Mouse (Mus musculus): ENCODE results near the gene Syt8.

Syt8 gene

DNA sequence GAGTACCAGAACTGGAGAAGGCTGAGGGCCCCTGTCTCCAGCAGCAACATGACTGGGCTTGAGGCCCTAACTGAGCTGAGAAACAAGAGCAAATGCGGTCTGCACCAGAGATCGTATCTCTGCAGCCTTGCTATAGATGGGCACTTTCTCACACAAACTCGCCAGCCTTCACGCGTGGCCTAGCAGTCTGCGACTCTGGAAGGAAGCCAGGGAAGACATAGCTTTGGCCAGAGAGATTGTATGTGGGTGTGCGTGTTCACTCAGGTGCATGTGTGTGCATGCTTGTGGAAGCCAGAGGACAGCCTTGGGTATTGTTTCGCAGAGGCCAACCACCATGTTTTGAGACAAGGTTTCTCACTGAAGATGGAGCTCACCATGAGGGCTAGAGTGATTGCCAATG lies 26.0 kb upstream of the Syt8 start:
- no peak for DNase-seq (ENCODE audit: low read depth)

DNA sequence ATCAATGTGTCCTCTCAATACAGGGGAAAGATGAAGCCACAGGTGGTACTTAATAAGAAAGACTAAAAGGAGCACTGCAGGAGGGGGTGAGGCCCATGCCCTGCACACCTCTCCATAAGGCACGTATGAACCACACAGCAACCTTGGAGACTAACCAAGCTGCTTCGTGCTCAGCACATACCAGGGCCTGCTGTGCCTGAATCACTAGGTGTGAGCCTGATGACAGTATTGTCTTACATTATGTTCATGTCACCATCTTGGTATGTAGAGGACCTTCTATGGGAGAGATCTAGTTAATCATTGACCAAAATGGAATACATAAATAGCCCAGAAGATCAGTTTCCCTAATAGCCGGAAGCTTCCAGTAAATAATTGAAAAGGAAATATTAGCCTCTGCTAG lies 25.0 kb upstream of the Syt8 start:
- no peak for DNase-seq (ENCODE audit: low read depth)

DNA sequence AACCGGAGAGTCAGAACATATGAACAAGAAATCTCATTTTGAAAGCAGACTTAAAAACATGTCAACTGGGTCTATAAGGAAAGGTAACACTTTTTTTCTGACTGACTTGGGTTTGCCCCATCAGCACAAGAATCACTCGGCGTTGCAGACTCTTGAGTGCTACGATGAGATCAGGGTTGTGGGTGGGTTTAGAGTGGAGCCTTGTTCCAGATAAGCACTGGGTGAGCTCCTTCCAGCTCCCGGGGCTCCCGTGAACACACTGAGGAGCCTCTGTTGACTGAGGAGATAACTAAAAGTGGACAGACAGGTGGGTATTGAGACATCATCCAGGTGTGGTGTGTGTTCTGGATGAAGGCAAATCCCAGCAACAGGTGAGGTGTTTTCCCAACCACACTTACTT lies 21.4 kb upstream of the Syt8 start:
- no peak for DNase-seq (ENCODE audit: low read depth)

DNA sequence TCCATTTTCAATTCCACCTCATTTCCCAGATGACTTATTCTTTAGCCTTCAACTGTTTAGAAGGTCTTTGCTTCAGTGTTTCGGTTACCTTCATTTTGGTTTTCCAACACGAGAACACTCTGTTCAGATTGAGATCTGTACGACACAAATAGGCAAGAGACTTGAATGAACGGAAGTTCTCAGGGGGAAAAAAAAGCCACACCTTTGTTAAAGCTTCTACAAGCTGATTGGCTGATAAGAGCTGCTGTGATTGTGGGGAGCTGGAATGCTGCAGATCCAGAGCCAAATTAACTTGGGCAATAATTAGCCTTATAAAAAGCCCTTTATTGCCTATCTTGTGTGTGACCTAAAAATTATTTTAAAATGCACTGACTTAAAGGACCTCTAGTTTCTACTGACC lies 19.3 kb upstream of the Syt8 start:
- DNase-seq (ENCODE audit: low read depth) = no peak

DNA sequence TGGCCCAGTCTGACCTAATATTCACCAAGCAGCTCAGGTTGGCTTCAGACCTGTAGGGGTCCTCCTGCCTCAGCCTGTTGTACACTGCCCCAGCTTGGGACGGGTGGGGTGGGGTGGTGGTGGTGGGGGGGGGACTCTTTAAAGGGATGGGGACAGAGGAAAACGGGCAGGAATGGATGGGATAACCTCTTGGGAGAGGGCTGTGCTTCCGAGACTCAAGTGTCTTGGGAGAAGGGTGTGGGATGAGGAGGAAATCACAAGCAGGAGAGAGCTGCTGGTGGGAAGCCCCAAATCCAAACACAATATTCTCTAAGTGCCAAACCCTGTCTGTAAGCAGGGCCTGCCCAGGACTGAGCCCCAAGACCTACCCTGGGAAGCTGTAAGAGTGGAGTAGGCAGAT lies 18.4 kb upstream of the Syt8 start:
- no peak for DNase-seq (ENCODE audit: low read depth)

DNA sequence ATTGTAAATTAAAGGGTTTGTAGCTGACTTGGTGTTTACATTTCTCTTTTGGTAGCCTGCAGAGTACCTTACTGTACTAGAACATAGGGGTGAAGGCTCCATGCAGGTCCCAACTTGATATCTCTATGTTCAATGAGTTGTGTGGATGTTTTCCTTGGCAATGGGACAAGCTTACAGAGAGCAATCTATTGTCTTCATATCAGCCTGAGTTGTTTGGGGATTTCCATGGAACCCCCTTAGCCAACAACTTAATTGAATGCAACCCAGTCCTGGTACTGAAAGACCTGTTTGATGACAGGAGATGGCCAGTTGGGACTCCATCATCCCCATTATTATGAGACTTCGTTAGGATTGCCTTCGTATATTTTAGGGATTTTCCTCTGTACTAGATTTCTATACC lies 16.6 kb upstream of the Syt8 start:
- DNase-seq (ENCODE audit: low read depth) = no peak

DNA sequence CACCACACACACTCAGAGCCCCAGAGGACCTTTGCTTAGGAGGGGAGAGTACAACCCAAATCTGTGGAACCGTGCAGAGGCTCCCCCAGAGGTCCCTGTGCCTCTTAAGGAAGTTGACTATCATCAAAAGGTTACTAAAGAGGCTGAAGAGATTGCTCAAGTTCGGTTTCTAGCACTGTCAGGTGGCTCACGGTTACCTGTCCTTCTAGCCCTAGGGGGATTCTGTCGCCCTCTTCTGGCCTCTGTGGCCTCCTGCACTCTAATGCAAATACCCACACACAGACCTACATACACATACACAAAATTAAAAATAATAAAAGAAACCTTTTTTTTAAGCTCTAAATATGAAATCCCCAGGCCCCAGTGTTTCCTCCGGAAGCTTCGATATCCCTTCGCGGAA lies 16.0 kb upstream of the Syt8 start:
- DNase-seq (ENCODE audit: low read depth) = no peak

DNA sequence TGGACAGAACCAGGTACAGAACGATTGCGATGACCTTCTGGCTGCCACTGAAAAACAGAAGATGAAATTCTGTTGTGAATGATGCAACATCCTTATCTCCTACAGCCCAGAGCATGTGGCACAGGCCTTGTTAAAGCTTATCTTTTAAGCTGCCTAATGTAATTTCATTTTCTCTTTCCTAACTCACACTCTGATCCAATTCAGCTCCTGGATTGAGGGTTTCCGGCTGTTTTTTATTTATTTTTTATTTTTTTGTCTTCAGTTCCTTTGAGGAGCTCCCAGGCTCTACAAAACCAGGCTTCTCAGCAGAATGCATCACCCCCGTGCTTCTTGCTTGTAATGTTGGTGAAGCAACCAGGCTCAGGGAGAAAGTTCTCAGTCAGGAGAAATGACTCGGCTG lies 14.8 kb upstream of the Syt8 start:
- no peak for DNase-seq (ENCODE audit: low read depth)

DNA sequence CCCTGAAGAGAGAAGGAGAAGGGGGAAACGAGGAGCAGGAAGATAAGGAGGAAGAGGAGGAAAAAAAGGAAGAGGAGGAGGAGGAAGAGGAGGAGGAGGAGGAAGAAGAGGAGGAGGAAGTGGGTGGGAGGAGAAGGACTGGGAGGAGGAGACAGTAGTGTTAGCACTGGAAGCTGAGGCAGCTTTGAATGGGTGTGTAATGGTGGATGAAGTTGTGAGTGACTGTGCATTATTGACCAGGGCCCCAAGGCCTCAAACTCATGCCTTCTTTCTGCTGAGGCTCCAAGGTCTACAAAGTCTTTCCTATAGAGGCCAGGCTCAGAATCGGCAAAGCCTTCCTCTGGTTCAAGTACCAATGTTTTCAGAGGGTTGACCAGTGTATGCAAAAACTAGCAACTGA lies 12.8 kb upstream of the Syt8 start:
- no peak for DNase-seq (ENCODE audit: low read depth)

DNA sequence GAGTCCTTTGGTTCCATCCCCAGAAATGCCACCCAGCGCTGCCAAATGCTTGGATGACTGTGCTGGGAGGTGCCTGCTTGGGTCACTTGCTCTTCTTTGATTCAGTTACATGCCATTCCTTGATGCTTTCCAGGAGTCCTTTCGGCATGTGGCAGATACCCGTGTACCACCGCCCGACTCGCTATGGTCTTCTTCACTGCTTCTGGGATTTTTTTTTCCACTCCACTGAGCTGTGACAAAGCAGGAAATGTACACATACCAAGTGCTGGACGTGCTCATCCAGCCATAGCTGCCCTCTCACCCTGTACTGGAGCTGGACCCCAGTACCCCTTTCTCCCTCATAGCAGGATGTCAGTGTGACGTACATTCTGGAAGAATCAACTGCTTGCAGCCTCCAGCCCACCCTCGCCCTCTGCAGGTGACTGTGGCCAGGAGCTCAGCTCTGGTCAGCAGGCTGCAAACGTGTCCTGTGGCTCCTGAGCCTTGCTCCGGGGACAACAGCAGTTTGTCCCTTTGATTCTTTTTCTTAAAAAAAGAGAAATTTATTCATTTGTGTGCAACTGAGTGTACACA lies 8.9 kb upstream of the Syt8 start:
- DNase-seq (ENCODE audit: low read depth) = no peak

DNA sequence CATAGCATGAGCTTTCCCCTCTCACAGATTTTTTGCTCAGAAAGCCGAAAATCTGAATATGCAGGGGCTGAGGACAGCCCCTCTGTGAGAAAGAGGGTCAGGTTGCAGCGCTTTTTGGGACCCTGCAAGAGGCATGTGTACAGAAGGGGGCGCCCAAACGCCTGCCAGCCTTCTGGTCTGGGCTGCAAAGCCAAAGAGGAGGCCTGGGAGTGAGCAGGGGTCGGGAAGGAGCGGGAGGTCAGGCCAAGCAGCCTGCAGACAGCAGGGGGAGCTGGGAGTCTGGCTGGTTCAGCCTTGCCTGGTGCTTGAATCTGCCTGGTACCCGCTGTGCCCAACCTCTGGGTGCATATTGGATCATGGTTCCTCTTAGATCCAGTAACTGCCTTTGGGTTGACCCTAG lies 6.4 kb upstream of the Syt8 start:
- peak; percentile 41 for DNase-seq (ENCODE audit: low read depth)

DNA sequence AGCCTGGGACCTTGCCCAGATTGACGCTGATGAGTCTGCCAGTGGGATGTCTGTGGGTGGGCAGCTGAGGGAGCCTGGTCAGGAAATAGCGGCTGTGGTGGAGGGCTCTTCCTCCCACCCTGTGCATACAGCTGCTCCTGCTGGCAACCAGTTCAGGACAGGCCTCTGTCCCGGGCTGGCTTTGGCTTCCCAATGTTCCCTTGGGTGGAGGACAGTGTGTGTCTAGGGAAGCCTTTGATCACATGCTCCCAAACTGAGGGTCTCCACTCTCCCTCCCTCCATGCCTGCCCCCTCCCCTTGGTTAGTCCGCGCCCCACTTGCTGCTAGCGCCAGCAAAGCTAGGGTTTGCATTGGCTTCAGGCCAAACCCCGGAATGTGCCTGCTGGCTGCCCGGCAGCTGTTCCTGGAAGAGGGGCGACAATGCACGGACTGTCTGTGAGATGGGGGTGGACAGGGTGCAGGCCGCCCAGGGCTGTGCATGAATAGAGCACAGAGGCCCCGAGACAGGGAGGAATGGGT lies 4.4 kb upstream of the Syt8 start:
- no peak for DNase-seq (ENCODE audit: low read depth)

DNA sequence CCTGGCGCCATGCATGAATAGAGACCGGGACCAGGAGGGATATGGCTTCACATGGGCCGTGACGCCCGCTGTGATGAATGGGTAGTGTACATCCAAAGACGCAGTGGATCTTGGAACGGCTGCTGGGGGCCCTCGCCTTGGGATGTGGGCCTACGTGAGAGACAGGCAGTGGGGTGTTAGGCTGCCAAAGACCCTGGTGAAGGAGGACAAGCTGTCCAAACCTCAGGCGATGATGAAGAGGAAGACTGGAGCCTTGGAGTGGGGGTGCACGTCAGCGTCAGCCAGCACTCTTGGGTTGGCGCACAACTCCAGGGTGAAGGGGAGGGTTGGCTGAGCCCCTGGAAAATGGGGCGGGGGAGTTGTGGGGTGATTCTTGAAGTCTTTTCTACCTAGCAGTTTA lies 3.5 kb upstream of the Syt8 start:
- no peak for DNase-seq (ENCODE audit: low read depth)

DNA sequence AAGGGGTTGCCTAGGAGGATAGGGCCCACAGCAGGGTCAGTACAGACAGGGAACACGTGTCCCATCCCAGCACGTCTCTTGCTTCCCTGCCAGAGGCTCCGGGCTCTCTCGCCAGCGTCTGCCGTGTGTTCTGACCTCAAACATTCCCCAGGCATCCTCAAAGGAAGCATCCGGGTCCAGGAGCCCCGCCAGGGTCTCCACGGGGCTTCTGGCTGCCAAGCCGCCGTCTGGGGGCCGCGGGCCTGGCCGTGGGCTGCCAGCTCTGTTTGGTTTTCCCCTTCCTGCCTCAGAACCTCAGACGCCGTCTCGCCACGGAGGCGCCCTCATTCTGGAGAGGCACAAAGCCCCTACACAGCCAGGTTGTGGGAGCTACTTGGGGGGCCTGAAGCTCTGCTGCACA lies 1.0 kb upstream of the Syt8 start:
- no peak for DNase-seq (ENCODE audit: low read depth)

DNA sequence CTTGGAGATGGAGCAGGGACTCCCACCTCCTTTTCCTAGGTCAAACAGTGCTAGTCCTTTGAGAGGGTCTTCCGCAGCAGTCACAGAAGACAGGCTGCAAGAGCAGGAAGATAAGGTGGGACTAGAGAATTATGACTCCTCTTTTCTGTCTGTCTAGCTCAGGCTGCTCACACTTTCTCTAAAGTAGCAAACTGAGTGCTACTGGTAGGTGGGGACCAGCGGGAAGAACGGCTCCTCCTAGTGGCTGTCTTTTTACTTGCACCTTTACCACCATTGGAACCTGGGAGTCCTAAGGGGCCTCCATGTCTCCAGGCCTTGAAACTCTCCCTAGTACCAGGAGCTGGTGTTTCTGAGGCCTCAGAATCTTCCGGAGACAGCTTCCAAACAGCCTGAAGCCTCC lies 874 bp downstream of the Syt8 start:
- DNase-seq (ENCODE audit: low read depth) = peak; percentile 63

DNA sequence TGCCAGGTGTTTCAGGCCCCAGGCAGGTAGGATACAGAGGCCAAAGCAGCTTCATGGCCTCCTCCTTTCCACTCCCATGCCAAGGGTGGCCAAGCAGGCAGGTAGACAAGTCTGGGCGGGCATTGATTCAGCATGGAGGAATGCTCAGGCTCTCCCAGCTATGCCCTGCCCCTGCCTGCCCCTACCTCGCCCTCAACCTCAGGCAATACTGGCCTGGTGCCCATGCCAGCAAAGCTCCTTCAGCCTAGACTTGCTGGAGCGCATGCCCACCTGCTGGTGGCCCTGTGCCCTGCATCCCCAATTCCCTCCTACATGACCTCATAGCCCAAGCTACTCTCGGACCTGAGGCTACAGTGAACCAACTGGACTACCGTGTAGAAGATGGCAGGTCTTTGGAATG lies 2.7 kb downstream of the Syt8 start:
- DNase-seq (ENCODE audit: low read depth) = no peak

DNA sequence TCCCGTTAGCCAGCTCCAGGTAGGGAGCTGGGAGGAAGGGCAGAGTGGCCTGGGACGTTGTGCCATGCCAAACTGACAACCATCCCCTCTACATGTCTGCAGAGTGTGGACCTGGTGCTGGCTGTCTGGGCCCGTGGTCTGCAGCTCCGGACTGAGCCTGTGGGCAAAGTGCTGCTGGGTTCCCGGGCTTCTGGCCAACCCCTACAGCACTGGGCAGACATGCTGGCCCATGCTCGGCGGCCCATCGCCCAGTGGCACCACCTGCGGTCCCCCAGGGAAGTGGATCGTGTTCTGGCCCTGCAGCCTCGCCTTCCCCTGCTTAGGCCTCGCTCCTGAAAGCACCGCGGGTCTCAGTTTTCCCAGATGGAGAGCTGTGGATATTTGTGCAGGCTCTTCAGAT lies 5.3 kb downstream of the Syt8 start:
- no peak for DNase-seq (ENCODE audit: low read depth)

DNA sequence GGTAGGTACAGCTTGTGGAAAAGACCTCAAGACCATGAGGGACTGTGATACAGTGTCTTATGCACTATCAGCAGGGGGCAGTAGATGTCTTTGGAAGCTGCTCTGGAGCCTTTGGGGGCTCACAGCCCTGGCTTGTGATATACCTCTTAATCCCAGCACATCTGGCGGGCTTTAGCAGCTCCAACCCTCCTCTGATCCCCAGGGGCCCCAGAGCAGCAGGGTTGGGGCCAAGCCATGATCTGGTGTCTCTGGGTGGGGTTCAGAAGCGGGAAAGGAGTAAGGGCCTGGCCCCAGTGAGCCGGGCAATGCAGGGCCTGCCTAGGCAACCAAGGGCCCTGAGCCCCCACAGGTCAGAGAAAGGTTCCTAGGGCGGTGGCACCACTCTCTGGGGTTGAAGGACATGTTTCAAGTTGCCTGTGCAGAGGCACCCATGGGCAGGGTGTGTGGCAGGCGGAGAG lies 6.0 kb downstream of the Syt8 start:
- DNase-seq (ENCODE audit: low read depth) = peak; percentile 47

DNA sequence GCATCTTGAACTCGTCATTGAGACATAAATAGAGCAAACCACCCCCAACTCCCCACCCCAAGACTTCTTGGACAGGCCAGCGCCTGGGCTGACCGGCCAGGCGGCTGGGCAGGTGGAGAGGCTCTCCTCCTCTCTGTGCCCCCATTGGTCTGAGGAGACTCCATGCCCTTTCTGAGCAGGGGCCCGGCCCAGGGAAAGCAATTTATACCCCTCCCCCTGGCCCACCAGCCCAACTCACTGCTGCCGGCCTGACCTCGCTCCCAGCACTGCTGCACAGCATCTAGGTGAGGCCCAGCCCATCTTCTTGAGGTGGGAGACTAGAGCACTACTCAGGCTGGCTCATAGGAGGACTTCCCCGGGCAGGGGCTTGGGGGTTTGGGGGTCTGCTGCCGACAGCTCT lies 6.9 kb downstream of the Syt8 start, which contains the start of gene Tnni2:
Gene Tnni2, plus strand, starts transcription at position 224 of the 400 bp plus-strand sequence.
- no peak for DNase-seq (ENCODE audit: low read depth)

DNA sequence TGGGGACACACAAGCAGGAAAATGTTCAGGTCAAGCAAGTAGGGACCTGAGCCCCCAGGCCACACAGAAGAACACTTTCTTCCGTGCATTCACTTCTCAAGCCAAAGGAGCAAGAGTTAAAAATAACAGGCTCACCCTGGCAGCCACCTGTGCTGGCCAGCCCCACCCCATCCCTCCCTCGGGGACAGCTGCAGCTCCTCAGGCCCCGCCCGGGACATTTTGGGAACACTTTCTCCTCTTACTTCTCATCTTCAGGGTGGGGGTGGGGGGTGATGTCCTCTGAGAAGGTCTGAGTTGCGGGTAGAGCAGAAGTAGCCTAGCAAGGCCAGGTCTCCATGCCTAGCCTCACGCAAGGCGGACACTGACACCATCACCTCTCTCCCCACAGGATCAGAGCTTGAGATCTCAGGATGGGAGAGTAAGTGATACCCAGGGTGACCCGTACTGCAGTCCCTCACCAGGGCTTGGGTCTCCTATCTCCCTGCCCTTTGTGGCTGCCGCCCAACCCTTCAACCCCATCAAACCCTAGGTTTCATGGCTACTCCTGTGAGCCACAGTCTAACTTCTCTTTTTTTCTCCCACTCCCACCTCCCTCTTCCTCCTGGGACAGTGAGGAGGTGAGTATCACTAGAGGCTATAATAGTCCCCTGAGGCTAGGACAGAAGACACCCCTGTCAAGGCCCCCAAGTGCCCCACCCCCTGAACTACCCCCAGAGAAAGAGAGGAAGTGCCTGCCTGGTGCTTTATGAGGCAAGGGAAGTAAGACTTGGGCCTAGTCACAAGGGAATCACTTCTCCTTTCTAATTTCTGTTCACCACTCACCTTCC lies 7.6 kb downstream of the Syt8 start:
- peak; percentile 55 for DNase-seq (ENCODE audit: low read depth)

DNA sequence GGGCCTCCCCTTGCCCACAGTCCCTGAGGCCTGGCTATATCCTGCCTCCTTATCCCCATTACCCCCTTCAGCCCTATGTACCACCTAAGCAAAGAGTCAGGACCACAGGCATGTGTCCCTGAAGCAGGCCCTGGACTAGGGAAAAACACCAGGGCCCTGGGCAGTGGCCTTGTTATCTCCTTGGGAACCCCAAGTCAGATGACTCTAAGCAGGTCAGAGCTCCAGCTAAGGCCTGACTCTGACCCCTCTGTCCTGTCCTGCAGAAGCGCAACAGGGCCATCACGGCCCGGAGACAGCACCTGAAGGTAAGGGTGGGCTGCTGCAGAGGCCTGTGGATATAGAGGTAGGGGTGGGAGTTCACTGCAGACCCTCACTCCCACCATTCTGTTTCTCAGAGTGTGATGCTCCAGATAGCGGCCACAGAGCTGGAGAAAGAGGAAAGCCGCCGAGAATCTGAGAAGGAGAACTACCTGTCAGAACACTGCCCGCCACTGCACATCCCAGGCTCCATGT lies 8.3 kb downstream of the Syt8 start:
- DNase-seq (ENCODE audit: low read depth) = no peak

DNA sequence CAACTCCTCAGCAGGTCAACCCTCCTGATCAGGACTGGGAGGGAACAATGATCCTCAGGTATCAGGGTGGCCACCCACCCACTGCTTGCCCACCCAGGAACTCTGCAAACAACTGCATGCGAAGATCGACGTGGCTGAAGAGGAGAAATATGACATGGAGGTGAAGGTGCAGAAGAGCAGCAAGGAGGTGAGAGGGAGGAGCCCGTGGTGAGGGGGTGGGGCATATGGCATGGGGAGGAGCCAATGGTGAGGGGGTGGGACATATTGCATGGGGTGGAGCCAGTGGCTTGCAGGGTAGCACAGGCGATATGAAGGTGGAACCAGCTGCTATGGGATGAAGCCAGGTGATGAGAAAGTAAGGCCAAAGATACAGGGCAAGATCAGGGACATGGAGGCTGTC lies 8.8 kb downstream of the Syt8 start:
- DNase-seq (ENCODE audit: low read depth) = no peak

DNA sequence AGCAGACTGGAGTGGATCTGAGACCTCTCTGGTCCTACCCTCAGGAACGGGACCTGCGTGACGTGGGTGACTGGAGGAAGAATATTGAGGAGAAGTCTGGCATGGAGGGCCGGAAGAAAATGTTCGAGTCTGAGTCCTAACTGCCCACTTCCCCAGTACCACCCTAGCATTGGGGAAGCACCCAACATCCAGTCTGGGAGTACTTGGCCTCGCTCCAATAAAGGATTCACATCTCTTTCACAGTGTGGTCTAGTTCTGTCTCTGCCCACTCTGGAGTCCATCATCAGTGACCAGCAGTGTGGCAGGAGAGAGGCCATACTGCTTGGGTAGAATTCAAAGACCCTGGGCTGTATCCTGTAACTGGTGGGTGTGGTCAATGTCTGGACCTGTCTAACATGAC lies 9.5 kb downstream of the Syt8 start:
- DNase-seq (ENCODE audit: low read depth) = no peak

DNA sequence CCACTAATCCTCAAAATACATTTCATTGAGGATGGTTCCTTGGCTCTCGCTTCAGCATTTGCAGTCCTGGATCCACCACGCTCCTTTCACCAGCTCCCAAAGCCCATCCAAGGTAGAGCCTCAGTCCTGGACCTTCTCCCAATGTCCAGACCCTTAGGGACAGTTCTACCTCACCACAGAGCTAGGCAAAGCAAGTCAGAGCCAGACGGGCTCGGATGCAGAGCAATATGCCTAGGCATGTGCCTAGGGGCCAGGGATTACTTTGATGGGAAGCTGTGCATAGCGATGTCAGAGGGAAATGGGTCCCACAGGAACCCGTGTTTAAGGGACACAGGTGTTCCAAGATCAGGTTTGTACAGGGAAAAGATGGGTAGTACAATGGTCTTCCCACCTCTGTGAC lies 10.7 kb downstream of the Syt8 start:
- no peak for DNase-seq (ENCODE audit: low read depth)

Measured in c-Kit-positive CD71-negative TER-119-negative erythroid progenitor cells, embryonic 14.5 days (primary cell).